Mouse (Mus musculus) embryonic facial prominence, embryonic 14.5 days (tissue): ENCODE data around the gene Cntnap3. TPM values are rescaled to one million over a fixed set of nuclear protein-coding genes. Genes with fewer than 3 reads are reported as not detected.

ENCODE experiments used
- polyA plus RNA-seq: library from polyadenylated mRNA; unstranded; fragments of >200 nt; fragmentation: Nextera tagmentation; extraction: Ambion mirVana; gene quantifications from 2 replicates; pipeline ENCODE4 v1.2.1, GENCODE M21; 2014

The Cntnap3 gene
- polyA plus RNA-seq, 1 experiment from 2014 or later = 0.43 TPM

Other genes with a start within 250 kb of the Cntnap3 start
- not detected in 2 replicates for gene Spata31, start 13.5 kb upstream of the Cntnap3 start, polyA plus RNA-seq
- gene Spata31d1c, start 129.1 kb upstream of the Cntnap3 start, polyA plus RNA-seq = not detected in 2 replicates
- gene Prss47, start 148.8 kb upstream of the Cntnap3 start, polyA plus RNA-seq = not detected in 2 replicates
- 58.6 and 67.2 TPM in 2 replicates for gene Mfsd14b, start 209.0 kb upstream of the Cntnap3 start, polyA plus RNA-seq
- 0.14 TPM in 1 of 2 replicates, not detected in the other for gene Olfr465-ps1, start 234.1 kb upstream of the Cntnap3 start, polyA plus RNA-seq
- not detected in 2 replicates for gene Olfr466, start 246.3 kb upstream of the Cntnap3 start, polyA plus RNA-seq